Mouse (Mus musculus) thymus, postnatal 36 days (tissue): Measurements from ENCODE around the gene Unc5a.

Experiments used
- DNase-seq, 2 experiments: peaks; one replicate each; pipeline ENCODE4 v3.0.0; 2022; ENCODE audit warnings: mixed read lengths in 2 of 2

Unc5a gene

DNA sequence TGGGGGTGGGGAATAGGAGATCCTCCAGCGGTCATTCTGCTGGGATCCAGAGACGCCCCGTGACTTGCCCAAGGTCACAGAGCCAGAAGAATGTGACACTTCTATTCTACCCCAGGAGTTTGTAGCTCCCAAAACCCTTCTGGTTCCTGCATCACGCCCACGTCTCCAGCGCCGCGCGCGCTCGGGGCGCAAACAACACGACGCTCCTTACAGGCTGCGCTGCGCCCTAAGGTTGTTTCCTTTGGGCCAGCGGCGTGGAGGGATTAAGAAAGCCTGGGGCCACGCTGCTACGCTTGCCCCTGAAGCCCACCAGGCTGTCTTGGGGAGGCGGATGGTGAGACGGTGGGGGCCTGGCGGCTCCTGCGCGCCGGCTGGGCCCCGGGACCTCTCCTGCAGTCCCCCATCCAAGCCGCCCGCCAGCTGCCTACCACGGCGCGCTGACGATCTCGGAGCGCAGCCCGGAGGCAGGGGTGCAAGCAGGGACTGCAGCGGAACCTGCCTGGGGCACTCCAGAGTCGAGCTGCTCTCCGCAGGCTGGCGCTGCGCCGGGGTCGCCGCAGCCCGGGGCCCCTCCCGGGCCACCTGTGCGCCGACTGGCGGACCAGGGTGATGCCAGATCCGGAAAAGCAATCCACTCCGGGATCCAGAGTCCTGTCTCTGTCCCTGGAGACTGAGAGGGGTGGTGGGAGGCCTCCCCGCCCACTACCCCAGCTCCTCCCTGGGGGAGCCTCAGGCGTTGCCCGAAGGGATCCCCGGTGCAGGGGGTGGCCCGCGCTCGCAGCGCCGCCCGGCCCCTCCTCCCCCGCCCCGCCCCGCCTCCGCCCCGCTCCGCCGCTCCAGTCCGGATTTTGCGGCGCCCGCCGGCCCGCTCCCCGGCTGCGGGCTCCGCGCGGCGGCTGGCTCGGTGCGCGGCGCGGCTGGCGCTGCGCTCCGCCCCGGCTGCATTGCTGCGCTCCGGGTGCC lies at the start of gene Unc5a:
Gene Unc5a (plus strand): TSS at position 881 of the 963 bp plus-strand sequence.
- peak; percentile 26 to 41 for DNase-seq

DNA sequence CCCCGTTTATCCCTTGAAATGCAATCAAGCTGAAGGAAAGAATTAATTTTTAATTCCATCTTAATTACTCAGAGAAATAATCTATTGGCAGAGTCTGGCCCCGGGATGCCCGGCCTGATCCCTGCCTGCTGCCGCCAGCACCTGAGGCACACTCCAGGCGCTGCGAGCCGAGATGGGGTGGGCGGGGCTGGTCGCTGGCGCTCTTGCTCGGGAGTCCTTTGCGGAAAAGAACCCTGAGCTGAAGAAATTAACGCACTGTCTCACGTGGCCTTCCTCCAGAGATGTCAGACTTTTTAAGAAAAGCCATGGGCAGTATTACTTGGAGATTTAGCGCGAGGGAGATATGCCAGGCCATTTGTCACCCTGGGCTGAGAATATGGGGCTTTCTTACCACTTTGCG lies 37.2 kb upstream of the Unc5a start:
- no peak for DNase-seq

DNA sequence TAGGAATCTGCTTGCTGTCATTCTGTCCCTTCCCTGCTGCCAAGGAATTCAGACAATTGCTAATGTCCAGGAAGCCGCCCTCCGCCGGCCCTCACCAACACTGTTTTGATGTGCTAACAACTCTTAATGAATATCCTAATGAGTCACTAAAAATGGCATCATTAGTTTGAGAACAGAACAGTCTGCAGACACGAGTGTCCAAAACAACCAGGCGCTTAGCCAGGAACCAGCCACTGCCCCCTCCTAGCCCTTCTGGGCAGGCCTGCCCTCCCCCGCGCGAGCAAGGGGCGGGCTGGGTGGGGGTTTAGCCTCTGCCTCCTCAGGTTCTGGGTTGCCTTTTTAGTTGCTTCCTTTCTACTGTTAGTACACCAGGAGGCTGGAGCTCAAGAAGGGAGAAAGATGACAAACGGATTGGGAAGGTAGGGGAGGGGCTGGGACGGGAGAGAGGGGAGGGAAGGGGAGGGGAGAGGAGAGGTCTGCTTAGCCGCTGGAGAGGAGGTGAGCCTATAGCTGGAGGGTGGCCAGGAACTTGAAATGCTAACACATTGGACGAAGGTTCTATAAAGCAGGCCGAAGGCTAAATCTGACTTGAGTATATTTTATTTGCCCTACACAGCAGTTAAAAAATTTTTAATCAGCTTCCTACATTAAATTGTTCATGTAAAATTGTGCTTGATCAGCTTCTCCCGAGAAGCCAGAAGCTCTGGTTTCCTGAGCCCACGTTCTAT lies 36.2 kb upstream of the Unc5a start:
- no peak for DNase-seq

DNA sequence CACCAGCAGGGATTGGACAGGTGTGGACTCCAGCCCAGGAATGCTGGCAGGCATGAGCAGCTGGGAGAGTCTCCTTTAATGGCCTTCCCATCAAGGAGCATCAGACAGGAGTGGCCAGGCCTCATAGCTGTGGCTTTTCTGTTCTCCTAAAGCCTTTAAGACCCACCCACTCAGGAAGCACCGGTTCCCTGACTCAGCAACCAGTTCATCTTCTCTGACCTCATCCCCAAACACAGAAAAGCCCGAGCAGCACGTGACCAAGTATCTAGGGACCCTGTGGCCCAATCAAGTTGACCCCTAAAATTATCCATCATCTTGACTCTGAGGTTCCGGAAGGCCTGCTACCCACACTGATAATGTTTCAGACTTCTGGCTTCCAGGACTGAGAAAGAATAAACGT lies 32.6 kb upstream of the Unc5a start:
- DNase-seq: no peak

DNA sequence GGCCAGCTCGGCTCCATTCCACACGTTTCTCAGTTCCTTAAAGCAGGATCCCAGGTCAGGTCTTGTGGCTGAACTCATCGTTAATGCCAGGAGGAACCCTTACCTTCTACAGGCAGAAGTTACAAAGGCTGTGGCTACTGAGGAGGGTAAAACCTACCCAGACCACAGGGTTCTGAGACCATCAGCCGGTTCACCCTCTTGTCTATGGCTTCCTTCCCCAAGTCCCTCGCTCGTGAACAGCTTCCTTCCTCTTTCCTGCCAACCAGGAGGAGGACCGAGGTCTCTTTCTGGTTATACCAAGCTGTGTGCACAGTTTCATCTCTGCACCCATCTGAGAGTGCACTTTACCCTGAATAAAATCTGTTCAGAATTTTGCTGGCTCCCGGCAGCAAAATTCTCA lies 30.3 kb upstream of the Unc5a start:
- DNase-seq: no peak

DNA sequence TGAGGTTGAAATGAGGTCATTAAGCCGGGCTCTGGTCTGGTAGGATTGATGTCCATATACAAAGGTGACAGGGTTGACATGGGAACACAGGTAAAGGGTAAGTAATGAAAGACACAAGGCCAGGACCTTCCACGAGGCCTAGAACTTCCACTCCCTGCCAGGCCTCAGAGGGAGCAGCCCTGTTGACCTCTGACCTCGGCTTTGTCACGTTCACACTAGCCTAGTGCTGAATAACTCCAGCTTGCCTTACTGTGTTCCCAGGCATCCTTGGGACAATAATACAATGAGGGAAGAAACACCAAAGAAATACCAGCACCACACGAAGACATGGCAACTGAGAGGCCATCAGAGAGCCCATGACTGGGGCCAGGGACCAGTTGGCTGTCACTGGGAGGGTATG lies 29.5 kb upstream of the Unc5a start:
- no peak for DNase-seq

GRCm38 (mm10) chr13:54921700-54922099 lies 27.5 kb upstream of the Unc5a start:
- no peak for DNase-seq

- no peak for DNase-seq
Observed at GRCm38 (mm10) chr13:54923705-54924104, 25.5 kb upstream of the Unc5a start.

GRCm38 (mm10) chr13:54925466-54925865 lies 23.7 kb upstream of the Unc5a start:
- no peak for DNase-seq

- no peak for DNase-seq
Observed at GRCm38 (mm10) chr13:54926654-54927053, 22.6 kb upstream of the Unc5a start.

- no peak for DNase-seq
Observed at GRCm38 (mm10) chr13:54930123-54930522, 19.1 kb upstream of the Unc5a start.

GRCm38 (mm10) chr13:54934873-54935272 lies 14.3 kb upstream of the Unc5a start:
- no peak for DNase-seq

GRCm38 (mm10) chr13:54936173-54936572 lies 13.0 kb upstream of the Unc5a start:
- DNase-seq: no peak

GRCm38 (mm10) chr13:54937885-54938284 lies 11.3 kb upstream of the Unc5a start:
- no peak for DNase-seq

DNA sequence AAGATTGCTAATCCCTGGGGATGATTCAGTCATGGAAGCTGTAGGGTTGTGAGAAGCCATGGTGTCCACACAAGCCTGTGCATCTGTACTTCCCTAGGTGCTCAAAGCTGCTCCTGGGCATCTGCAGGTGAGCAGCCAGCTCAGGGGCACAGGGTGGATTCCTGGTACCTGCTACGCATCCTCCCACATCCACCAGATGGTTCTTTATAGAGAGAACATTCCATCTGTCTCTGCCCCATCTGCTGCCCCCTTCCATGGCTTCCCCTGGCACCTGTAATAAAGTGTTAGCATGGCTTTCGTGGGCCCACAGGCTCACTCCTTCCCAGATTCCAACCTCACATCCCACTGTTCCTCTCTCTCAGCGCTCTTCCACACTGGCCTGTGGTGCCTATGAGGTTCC lies 10.7 kb upstream of the Unc5a start:
- no peak for DNase-seq

- DNase-seq: no peak
Observed at GRCm38 (mm10) chr13:54944411-54945157, 4.6 kb upstream of the Unc5a start.

- peak in 1 of 2 experiments; percentile 6 for DNase-seq
Observed at GRCm38 (mm10) chr13:54945332-54945731, 3.9 kb upstream of the Unc5a start.

- no peak for DNase-seq
Observed at GRCm38 (mm10) chr13:54946406-54946805, 2.8 kb upstream of the Unc5a start.

DNA sequence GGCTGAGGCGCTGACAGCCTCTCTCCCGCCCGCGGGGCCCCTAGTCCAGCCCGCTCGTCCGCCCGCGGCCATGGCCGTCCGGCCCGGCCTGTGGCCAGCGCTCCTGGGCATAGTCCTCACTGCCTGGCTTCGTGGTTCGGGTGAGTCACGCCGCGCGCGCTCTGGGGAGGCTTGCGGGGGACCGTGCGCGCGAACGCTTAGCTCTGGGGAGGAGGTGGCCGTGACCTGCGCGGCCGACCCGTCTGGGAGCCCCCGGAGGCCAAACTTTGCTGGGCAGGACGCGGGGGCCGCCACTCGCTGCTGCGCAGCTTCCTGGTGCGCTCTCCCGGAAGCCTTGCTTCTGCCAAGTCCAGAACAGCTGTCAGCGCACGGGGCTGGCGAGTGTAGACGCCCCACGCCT lies 381 bp downstream of the Unc5a start:
- DNase-seq: peak in 1 of 2 experiments; percentile 11

DNA sequence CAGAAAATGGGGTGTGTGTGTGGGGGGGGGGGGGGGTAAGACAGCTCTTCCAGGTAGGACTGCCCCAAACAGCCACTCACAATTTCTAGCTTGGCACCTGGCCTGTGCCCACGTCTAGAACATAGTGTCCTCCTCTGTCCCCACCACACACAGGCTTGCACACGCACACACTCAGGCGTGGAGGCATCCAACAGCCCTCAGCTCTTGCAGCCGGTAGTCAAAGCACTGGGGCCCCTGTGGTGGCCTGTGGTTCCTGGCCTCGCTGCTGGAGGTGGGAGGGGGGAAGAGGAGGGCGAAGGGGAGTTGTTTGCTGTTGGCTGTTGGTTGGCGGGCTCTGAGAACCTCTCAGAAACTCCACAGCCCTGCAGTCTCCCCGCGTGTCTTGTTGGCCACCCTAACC lies 920 bp downstream of the Unc5a start:
- no peak for DNase-seq

GRCm38 (mm10) chr13:54951166-54951565 lies 2.0 kb downstream of the Unc5a start:
- DNase-seq: no peak

DNA sequence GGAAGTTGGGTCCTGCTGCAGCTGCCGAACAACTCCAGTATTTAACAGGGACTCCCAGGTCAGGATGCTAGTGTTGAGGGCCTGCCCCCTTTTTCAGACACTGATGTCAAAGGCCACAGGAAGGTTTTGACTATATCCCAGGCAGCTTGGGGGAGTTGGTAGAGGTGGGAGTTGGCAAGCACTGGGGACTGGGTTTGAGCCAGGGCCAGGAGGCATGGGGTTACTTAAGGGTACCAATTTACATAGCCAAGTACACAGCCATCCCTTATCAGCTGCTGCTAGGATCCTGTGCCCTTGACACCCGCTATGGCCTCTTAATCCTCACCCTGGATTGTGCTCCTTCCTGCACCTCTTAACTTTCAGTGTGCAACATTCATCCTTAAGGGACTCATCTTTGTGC lies 5.5 kb downstream of the Unc5a start:
- no peak for DNase-seq
